Mouse (Mus musculus) adrenal gland, postnatal 36 days (tissue): Measurements from ENCODE around the gene Ypel1. TPM values are rescaled to one million over a fixed set of nuclear protein-coding genes. Genes with fewer than 3 reads are reported as not detected.

ENCODE experiments used
- microRNA-seq: library from miRNA; unstranded; fragments of <30 nt; microRNA quantifications from one replicate; pipeline ENCODE4 v1.2.0, GENCODE M21; 2021
- total RNA-seq, 2 experiments: library from RNA; stranded (reverse); gene quantifications; 2 replicates each; pipeline ENCODE4 v1.2.3; 2021

Ypel1 gene
- total RNA-seq, 2 experiments from 2014 or later: 3.3 to 7.8 TPM

Small RNAs within 50 kb of the gene (microRNA-seq; reads per million reads assigned to microRNA genes)
- gene Mir130b: 243 reads per million, percentile 63 among the genes with 10 or more reads in this experiment
- 5.5 reads per million, percentile 15 among the genes with 10 or more reads in this experiment for gene Mir301b

Other genes with a start within 250 kb of the Ypel1 start
- under 1 TPM; 0.10 to 0.30 TPM for gene Spag6l, start 240.2 kb upstream of the Ypel1 start, total RNA-seq
- not detected for gene Igll1, start 205.7 kb upstream of the Ypel1 start, total RNA-seq
- 10 to 100 TPM; 49.0 to 51.6 TPM for gene Top3b, start 199.0 kb upstream of the Ypel1 start, total RNA-seq
- gene Vpreb1, start 198.9 kb upstream of the Ypel1 start, total RNA-seq: under 1 TPM in 1 of 2 experiments, not detected in 1; 0.46 TPM
- gene Ppm1f, start 173.2 kb upstream of the Ypel1 start, total RNA-seq: 10 to 100 TPM; 38.2 to 45.0 TPM
- 100 to 1,000 TPM; 183 to 200 TPM for gene Mapk1, start 86.3 kb upstream of the Ypel1 start, total RNA-seq
- 10 to 100 TPM; 83.4 to 97.0 TPM for gene Ppil2, start 41.6 kb downstream of the Ypel1 start, total RNA-seq
- gene 2610318N02Rik, start 55.5 kb downstream of the Ypel1 start, total RNA-seq: 1 to 10 TPM in 1 of 2 experiments, under 1 TPM in 1; 0.66 to 1.7 TPM
- 10 to 100 TPM; 28.2 to 29.8 TPM for gene Sdf2l1, start 62.7 kb downstream of the Ypel1 start, total RNA-seq
- gene Ydjc, start 74.9 kb downstream of the Ypel1 start, total RNA-seq: 1 to 10 TPM; 3.7 to 6.9 TPM
- gene Ccdc116, start 77.5 kb downstream of the Ypel1 start, total RNA-seq: under 1 TPM; 0.33 to 0.43 TPM
- gene Ube2l3, start 133.0 kb downstream of the Ypel1 start, total RNA-seq: 100 to 1,000 TPM; 219 to 220 TPM
- gene Rimbp3, start 138.9 kb downstream of the Ypel1 start, total RNA-seq: not detected
- 1 to 10 TPM; 2.9 to 3.1 TPM for gene Hic2, start 163.9 kb downstream of the Ypel1 start, total RNA-seq
- 1 to 10 TPM; 8.6 to 9.3 TPM for gene Tmem191c, start 206.4 kb downstream of the Ypel1 start, total RNA-seq